Mouse (Mus musculus) adrenal gland, postnatal 14 days (tissue): ENCODE measurements around the gene Knstrn. TPM values are rescaled to one million over a fixed set of nuclear protein-coding genes. Genes with fewer than 3 reads are reported as not detected.

Source experiments
- DNase-seq: peaks from one replicate; pipeline ENCODE4 v3.0.0; 2021; ENCODE audit warnings: mixed read lengths
- total RNA-seq: library from RNA; stranded (reverse); gene quantifications from 2 replicates; pipeline ENCODE4 v1.2.3, GENCODE M21; 2021

The Knstrn gene
- total RNA-seq, 1 experiment from 2014 or later, result 17.8 TPM

- DNase-seq, result peak; percentile 97
Observed at GRCm38 (mm10) chr2:118861454-118862339, 47.9 kb downstream of the Knstrn start, which contains the start of gene Ivd. TSS of gene Ivd (plus strand) at chr2:118861954.

- DNase-seq, result no peak
Observed at GRCm38 (mm10) chr2:118862340-118862675, 48.5 kb downstream of the Knstrn start.

DNA sequence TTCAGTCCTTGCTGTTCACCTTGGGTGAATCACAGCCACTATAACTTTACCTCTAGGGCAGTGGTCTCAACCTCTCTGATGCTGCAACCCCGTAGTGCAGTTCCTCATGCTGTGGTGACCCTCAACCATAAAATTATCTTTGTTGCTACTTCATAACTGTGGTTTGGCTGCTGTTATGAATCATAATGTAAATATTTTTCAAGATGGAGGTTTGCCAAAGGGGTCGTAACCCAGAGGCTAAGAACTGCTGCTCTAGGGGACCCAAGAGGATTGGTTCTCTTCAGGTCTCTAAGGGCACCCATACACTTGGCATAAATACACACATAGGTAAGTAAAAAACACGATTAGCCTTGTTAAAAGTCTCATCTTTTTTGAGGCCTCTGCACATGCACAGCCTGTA lies 56.8 kb downstream of the Knstrn start:
- DNase-seq, result no peak

- no peak for DNase-seq
Observed at GRCm38 (mm10) chr2:118871032-118871431, 57.2 kb downstream of the Knstrn start.

DNA sequence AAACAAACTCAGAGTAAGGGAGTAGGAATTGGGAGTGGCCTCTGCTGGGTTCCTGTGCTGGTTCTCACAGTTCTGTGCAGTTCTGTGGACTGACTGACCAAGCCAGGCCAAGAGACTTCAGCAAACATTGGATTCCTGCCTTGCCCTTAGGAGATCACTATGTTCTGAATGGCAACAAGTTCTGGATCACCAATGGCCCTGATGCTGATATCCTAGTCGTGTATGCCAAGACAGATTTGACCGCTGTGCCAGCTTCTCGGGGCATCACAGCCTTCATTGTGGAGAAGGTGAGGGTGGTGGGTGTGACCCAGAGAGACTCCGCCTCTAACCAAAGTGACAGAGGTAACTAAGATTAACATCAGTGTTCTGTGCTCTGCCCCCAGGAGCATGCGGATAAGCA lies 59.2 kb downstream of the Knstrn start:
- no peak for DNase-seq

GRCm38 (mm10) chr2:118873890-118874430 lies 60.2 kb downstream of the Knstrn start:
- no peak for DNase-seq

GRCm38 (mm10) chr2:118875316-118875715 lies 61.5 kb downstream of the Knstrn start:
- DNase-seq, result no peak

GRCm38 (mm10) chr2:118876453-118876852 lies 62.6 kb downstream of the Knstrn start:
- DNase-seq, result no peak

DNA sequence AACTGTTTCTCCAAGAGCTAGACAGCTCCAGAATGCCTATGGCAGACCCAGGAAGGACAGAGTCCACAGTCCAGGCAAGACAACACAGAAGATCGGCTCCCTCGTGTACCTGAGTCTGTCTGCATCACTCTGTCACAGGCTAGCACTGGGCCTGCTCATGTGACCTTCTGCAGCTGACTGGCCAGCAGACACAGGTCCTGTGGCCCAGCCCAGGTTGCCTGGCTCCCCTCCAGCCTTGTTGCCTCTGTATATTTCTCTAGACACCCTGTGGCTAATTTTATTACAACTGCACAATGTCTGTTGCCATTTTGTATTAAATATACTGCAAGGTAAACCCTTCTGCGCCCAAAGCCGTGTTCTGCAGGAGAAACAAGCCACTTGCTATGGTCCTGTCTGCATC lies 67.2 kb downstream of the Knstrn start:
- DNase-seq, result peak; percentile 56

DNA sequence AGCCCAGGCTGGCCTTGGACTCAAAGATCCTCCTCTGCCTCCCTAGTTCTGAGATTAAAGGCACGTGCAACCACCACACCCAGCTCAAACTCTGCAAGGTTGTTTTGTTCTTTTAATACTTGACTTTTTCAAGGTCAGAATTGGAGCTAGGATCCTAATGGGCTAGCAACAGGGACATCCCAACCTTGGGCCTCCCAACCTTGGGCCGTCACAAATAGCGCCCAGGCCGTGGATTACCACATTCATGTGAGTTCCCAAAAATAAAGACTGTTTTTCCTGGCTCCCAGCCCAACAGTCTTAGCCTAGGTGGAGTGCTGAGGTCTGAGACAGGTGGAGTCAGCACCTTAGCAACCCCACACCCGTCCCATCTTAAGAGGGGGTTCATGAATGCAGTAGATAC lies 68.2 kb downstream of the Knstrn start:
- peak; percentile 52 for DNase-seq

- DNase-seq, result peak; percentile 92
Observed at GRCm38 (mm10) chr2:118882840-118883679, 69.3 kb downstream of the Knstrn start.

- DNase-seq, result no peak
Observed at GRCm38 (mm10) chr2:118887440-118887839, 73.6 kb downstream of the Knstrn start.

GRCm38 (mm10) chr2:118887845-118888548 lies 74.2 kb downstream of the Knstrn start:
- DNase-seq, result peak; percentile 40

GRCm38 (mm10) chr2:118891173-118891572 lies 77.4 kb downstream of the Knstrn start:
- DNase-seq, result peak; percentile 40

- peak; percentile 87 for DNase-seq
Observed at GRCm38 (mm10) chr2:118895990-118896913, 82.4 kb downstream of the Knstrn start.

DNA sequence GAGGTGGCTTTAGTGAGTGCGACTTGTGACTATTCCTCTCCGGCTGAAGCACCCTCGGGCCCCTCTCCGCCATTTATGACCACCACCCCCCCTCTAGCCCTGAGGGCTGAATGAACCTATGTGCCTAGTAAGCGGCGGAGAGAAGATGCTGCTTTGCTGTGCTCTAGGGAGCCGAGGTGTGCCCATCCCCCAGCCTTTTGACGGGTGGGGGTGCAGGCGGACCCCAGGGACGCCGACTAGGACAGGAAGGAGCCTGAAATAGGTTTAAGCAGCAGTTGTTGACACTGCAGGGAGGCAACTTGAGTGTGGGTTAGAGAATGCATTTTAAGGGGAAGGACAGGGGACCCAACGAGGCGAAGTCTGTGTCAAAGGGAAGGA lies 83.1 kb downstream of the Knstrn start:
- DNase-seq, result no peak

GRCm38 (mm10) chr2:118897392-118897791 lies 83.6 kb downstream of the Knstrn start:
- DNase-seq, result no peak

DNA sequence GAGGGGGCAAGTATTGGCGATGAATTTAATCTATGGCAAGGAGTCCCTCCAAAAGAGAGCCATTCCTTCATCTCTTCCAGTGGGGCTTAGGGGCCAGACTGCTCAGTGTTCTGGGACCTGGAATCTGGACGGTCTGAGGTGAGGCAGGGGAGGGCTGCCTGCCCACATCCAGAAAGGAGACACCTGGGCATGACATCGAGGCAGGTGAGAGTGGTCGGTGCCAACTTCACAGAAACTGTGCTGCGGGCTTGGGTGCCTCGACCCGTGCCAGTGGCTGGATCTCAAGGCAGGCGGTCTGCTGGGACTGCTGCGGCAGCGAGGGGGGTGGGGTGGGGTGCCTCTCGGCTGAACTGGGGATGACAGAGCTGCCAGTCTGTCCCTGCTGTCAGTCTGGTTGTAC lies 84.0 kb downstream of the Knstrn start:
- DNase-seq, result no peak

GRCm38 (mm10) chr2:118898771-118899170 lies 85.0 kb downstream of the Knstrn start:
- no peak for DNase-seq

DNA sequence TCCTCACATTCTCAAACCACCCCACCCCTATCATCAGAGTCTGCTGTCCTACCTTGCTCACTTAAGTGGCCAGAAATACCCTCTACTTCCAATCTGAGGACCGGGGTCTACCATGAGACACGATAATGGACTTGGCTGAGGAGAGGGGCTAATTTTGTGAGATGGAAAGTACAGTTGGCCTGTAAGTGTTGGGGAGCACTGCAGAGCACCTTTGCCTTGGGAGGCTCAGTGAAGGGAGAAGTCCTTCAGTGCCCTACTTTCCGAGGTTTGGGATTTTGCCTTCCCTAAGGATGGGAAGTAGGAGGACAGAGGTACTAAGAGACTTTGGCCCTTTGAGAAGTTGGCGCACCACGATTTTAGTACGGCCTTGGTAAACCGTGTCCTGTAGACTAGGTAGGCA lies 85.5 kb downstream of the Knstrn start:
- no peak for DNase-seq
